Mouse (Mus musculus): ENCODE measurements around the gene Eml3.

Gene Eml3

DNA sequence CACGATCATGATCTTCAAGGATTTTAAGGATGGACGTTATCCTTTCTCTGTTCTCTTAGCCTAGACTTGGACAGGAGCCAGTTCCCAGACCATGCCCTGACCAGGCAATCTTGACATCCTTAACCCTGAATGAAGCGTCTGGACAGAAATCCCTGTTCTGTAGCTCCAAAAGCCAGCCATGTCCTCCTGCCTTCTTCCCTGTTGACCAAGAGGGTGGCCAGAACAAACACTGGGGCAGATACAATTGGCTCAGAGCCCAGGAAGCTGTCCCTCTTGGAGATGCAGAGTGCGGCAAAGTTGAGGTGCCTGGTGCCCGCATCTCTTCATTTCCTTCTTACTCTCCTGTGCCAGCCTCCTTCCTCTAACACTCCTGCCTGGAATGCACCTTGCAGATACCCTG is 56.5 kb downstream of the Eml3 start:
- DNase-seq (ENCODE audit: low read depth, low spot score), result no peak

- DNase-seq (ENCODE audit: low read depth, low spot score), result no peak
These were observed 58.5 kb downstream of the Eml3 start for GRCm38 (mm10) chr19:8987816-8988215.

DNA sequence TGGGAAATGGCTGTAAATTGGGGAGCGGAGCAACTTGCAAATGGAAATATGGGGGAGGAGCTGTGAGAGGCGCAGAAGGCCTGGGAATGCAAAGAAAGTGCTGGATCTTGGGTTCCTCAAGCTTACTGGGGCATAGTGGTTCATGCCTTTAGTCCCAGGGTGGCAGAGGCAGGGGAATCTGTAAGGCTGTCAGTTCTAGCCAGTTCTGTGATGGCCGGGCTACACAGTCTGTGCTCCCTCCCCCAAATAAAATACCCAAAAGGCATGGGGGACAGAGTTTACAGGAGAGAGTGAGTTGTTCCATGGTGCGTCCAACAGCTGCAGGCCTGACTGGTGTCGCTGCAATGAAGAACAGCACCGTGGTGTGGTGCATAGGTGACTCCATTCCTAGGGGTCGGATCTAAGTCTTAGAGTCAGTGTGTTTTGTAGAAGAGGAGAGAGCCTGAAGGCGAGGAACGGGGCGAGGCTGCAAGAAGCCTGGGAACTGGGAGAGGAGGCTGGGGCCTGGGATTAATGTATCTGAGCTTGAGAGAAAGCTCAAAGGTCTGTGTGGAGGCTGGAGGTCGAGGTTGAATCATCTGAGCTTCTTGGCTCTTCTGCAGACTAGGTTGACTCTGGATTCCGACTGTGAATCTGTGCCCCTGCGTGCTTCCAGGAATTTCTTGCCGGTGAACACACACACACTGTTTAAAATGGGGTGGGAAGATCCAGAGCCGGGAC is 59.2 kb downstream of the Eml3 start:
- DNase-seq (ENCODE audit: low read depth, low spot score), result no peak

DNA sequence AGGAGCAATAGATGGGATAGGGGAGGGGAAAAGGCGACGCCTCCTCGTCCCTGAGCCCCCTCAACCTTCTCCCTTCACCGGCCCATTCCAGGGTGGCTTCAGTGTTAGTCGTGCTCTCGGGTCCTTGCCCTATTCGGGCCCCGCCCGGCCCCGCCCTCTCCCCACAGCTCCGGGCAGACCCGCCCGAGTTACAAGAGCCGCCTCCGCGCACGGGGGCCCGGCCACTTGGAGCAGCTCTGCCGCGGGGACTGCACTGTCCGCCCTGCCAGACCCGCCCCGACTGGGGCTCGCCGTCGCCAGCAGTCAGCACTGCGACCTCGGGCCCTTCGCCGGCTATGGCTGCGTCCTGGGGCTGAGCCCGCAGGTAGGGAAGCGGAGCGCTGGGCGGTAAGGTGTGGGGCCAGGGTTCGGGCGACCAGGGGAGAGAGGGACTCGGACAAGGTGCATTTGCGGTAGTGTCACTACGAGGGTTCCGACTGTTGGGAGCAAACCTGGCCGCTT is 59.8 kb downstream of the Eml3 start, which contains the start of gene Ahnak:
TSS of gene Ahnak (plus strand) at position 219 of the 501 bp plus-strand sequence.
- DNase-seq (ENCODE audit: low read depth, low spot score), result no peak

- DNase-seq (ENCODE audit: low read depth, low spot score), result peak; percentile 78
These were observed 60.4 kb downstream of the Eml3 start for GRCm38 (mm10) chr19:8989567-8990431.

DNA sequence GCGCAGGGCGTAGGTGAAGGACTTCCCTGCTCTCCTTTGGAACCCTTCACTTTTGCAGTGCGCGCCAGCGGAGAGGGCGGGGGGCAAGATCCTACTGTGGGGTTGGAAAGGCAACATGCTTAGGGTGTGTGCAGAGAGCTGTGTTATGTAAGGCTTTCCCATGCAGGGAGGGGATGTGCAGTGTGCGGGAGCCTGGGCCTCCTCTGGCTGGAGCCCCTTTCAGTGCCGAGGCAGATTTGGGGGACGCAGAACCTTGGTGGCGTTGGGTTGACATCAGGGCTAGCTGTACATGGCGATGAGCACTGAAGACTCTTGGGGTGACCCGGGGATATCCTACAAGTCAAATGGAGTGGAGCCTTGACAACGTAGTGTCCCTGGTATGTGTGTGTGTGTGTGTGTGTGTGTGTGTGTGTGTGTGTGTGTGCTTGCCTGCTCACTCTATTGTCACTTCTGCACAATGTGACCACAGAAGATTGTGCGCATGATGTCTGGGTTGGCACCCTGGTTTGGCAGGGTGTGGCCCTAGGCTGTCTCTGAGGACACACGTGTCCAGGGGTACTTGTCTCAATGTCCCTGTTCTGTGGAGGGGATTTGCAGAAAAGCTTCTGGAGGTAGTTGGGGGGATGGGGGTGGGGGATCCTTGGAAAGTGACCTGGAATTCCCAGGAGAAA is 61.2 kb downstream of the Eml3 start:
- DNase-seq (ENCODE audit: low read depth, low spot score), result no peak
